Mouse (Mus musculus) erythroblast, adult 5-6 weeks (primary cell): ENCODE measurements around the gene Ccdc97. TPM values are rescaled to one million over a fixed set of nuclear protein-coding genes. Genes with fewer than 3 reads are reported as not detected.
"Not testable (repeated sequence)": the region's sequence is repeated elsewhere in the genome, so short reads cannot be mapped to it uniquely, and the experiment has no call there.

Source experiments
- ATAC-seq: replicated peaks from 2 replicates; pipeline ENCODE4 v1.8.0; 2016; ENCODE audit warnings: moderate number of reproducible peaks, mild to moderate bottlenecking, moderate TSS enrichment, inconsistent platforms; ENCODE audit not compliant: poor library complexity, low FRiP score, severe bottlenecking
- total RNA-seq, 2 experiments: library from RNA; stranded (forward) in 1 of 2; stranded (reverse) in 1 of 2; fragments of 150-400 nt in 1 of 2; fragments of 200-764, 138-1000 nt in 1 of 2; gene quantifications; 2 replicates each; pipeline versions ENCODE4 v1.2.3 to v1.2.4; 2015 to 2017; ENCODE audit warnings: low replicate concordance in 2 of 2

Ccdc97 gene
- total RNA-seq, 2 experiments from 2014 or later = 14.7 to 22.3 TPM

DNA sequence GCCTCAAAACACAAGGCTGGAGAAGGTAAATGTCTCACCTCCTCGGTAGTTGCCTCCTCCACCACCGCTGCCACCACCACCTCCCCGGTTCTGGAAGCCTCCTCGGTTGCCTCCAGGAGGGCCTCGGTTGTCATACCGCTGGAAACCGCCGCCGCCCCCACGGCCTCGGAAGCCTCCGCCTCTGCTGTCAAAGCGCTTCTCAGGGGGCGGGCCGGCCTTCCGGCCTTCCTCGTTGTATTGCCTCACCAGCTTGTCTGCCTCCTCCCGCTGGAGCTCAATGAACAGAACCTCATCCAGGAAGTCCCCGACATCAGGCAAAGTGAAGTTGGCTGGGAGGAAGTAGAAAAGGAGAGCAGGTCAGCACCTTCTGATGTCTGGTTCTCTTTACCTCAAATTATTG is 7.0 kb upstream of the Ccdc97 start:
- ATAC-seq = no peak

- not testable (repeated sequence) for ATAC-seq
These were observed 2.9 kb upstream of the Ccdc97 start for GRCm38 (mm10) chr7:25721776-25722175.

- no peak for ATAC-seq
These were observed 1.9 kb upstream of the Ccdc97 start for GRCm38 (mm10) chr7:25720760-25721159.

DNA sequence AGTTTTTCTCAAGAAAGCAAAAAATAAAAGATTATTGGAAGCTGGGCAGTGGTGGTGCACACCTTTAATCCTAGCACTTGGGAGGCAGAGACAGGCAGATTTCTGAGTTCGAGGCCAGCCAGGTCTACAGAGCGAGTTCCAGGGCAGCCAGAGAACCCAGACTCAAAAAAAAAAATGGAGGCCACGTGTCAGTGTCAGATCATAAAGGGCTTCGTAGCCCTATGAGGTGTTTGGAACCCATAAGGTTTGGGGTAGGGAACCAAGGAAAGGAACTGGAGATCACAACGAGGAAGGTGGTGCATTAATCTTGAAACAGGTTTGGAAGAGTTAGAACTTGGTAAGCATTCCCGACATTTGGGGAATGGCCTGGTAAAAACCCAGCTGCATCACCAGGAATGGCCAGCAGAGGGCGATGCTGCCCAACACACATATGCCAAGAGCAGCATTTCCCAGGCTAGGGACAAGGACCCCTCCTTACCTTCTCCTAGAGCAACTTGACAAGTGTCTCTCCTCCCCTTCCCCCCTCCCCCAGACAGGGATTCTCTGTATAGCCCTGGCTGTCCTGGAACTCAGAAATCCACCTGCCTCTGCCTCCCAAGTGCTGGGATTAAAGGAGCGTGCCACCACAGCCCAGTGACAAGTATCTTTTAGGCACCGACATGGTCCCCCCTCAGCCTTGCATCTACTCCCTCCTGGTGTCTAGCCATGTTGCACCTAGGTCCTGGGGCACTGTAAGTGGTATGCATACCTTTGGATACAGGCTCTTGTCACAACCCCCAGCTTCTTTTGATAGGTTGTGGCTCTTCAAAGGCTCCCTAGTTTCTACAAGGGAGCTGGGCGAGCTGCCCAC is 1.1 kb upstream of the Ccdc97 start:
- ATAC-seq = peak; percentile 56; the same call in 1 of the 2 replicates

DNA sequence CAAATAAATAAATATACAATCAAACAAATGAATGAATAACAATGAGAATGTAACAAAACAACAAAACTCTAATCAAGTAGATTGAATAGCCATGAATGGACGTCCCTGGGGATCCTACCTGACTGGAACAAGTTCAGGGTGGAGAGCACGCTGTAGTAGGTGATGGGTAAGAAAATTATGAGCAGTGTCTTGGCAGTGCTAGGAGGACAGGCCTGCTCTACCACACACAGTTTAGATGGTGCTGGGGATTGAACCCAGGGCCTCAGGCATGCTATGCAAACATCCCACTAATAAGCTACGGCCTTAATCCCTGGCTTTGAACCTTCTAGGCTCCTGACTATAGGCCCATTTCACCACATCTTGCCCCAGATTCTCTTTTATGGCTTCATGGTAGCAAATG is 1.4 kb downstream of the Ccdc97 start:
- no peak for ATAC-seq

GRCm38 (mm10) chr7:25715731-25716271 is 3.1 kb downstream of the Ccdc97 start:
- no peak for ATAC-seq

GRCm38 (mm10) chr7:25714581-25714980 is 4.3 kb downstream of the Ccdc97 start:
- ATAC-seq = no peak

- ATAC-seq = no peak
These were observed 6.1 kb downstream of the Ccdc97 start for GRCm38 (mm10) chr7:25712801-25713200.

DNA sequence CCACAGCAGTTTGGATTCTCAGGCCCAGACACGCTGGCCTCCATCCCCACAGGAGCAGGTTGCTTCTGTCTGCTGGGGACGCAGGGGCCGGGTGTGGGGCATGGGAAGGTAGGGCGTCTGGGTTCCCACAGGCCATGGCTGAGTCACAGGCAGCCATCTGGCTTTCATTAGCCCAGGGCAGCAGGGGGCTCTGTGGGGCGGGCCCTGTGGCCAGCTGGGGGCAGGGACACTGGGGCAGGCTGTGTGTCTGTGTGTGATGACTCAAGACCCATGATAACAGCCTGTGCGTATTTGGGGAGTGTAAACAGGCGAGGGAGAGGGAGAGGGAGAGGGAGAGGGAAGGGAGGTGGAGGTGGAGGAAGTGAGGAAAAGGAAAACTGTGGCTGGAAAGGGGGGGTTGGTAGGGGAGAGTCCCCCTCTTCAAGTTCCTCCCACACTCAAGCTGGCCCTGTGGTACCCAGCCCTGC is 7.1 kb downstream of the Ccdc97 start:
- ATAC-seq = no peak

- ATAC-seq = no peak
These were observed 7.7 kb downstream of the Ccdc97 start for GRCm38 (mm10) chr7:25711165-25711564.

GRCm38 (mm10) chr7:25710519-25711130 is 8.3 kb downstream of the Ccdc97 start:
- no peak for ATAC-seq

DNA sequence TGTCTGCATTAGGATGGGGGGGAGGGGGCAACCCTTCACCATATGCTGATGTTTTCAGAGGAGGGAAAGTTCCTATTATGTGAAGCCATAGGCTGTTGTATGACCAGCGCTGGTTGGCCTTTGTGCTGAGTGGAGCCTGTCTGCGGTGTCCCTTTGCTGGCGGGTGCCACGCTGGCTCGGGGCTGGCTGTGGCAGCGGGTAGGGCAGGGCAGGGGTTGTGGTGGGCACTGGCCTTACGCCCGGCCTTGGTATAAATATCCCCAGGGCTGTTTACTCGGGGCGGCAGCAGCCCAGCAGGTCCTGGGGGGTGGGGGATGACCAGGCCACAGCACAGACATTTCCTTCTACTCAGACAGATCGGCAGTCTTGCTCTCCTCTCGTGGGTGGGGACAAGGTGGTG is 8.9 kb downstream of the Ccdc97 start:
- ATAC-seq = no peak

DNA sequence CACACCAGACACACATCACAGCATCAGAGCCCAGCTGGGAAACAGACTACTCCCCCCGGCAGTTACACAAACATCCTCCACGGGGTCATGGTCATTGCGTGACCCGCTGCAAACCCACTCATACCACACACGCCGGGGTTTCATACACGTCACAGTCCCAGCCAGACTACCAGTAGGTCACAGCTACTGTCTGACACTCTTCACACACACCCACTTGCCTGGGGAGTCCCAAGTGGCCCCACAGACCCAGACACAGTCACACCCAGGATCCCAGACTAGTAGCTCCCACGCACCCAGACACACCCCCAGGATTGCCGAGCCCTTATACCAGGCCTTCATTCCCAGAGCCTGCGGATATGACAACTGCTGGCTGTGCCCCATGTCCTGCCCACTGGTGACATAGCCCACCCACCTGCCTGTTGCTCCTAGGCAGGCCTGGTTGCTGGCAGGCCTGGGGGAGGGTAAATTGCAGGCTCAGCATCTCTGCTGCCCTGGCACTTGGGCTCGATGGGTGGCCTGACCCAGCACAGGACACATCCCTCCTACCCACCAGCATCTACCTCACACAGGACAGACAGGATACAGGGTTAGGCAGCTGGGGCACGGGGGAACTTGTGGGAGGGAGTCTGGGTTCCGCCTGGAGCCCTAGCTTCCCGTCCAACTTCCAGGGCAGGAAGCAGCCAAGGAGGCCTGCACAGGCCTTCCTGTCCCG is 11.2 kb downstream of the Ccdc97 start:
- ATAC-seq = no peak

GRCm38 (mm10) chr7:25706578-25707170 is 12.2 kb downstream of the Ccdc97 start:
- no peak for ATAC-seq

DNA sequence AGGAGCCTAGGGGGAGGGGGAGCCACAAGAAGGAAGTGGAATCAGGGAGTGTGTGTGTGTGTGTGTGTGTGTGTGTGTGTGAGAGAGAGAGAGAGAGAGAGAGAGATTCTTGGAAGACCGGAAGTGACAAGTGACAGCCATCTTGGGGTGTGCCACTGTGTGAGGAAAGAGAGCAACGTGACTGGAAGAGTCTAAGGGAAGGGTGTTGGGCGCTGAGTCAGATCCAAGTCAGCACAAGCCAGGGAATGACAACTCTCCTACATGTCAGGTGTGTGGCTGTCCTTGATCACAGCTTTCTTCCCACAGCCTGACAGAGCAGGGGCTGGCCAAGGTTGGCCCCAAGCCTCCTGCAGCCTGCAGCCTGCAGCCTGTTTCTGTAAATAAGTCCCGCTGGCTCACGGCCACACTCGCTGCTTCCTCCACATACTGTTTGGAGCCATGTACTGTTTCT is 13.1 kb downstream of the Ccdc97 start:
- ATAC-seq = no peak

- no peak for ATAC-seq
These were observed 14.0 kb downstream of the Ccdc97 start for GRCm38 (mm10) chr7:25704716-25705364.

DNA sequence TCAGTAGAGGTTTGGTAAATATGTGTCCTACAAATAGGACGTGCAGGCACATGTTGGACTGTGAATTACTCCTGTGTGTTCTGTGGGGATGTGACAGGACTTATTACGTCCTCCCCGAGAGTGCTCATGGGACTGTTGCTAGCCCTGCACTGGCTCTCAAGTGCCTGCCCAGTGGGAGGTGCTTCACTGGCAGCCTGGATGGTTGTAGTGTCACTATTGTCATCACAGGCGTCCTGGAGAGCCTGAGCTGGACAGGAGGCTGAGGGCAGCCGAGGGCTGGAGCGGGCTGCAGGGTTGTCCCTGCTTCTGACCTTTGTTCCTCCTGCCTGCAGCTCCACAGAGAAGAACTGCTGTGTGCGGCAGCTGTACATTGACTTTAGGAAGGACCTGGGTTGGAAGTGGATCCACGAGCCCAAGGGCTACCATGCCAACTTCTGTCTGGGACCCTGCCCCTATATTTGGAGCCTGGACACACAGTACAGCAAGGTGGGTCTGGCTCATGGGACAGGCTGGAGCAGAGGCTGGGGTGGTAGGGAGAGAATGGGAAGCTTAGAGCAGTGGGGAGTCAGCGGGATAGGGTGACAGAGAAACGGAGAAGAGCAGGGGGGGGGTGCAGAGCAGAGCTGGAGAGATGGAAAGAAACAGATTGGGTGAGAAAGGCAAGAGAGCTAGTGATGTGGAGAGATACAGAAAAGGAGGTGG is 14.9 kb downstream of the Ccdc97 start:
- no peak for ATAC-seq

GRCm38 (mm10) chr7:25702350-25702749 is 16.5 kb downstream of the Ccdc97 start:
- no peak for ATAC-seq

- ATAC-seq = no peak
These were observed 18.2 kb downstream of the Ccdc97 start for GRCm38 (mm10) chr7:25700732-25701131.
